Mouse (Mus musculus): ENCODE data around the gene Meis1.

The Meis1 gene

GRCm38 (mm10) chr11:19014441-19015161 is 4.2 kb downstream of the Meis1 start:
- no peak for DNase-seq

GRCm38 (mm10) chr11:19014113-19014440 is 4.7 kb downstream of the Meis1 start:
- no peak for DNase-seq

DNA sequence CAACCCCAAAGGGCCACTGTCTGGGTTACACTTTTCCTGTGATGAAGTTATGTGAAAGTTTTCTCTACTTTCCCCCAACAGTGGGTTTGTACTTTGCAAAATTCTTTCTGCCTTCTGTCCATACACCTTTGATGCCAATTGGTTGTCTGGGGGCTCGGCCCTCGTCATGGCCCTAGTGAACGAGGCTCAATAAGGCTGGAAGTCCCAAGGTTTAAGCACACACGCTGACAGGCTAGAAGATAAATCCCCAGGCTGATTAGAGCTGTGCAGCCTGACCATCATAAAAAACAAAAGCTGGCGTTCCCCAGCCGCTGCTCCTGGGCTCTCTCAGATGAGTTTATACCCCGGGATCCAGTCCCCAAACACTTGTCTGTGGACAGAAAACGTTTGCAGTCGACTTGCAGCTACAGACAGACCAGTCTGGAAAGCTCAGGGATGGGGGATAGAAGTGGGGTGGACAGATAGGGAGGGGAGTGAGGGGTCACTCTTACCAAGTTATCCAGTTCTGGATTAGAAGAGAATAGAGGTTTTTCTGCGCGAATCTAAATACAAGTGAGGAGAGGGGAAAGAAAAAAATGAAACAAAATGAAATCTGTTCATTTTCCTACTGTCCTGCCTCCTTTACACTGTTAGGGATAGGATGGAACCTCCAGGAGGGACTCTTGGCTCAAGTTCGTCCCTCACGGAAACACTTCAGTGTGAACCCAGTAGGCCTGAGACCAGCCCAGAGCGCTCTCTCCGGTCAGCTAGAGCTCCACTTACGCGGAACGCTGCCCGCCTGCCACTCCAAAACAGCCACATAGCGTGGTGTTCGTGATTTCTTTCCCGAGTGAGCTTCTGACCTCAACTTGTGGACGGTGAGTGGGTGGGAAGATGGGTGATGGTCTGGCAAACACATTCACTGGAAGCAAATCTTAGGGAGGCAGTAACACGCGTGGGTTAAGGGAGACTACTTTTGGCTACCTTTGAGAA is 5.4 kb downstream of the Meis1 start:
- no peak for DNase-seq

DNA sequence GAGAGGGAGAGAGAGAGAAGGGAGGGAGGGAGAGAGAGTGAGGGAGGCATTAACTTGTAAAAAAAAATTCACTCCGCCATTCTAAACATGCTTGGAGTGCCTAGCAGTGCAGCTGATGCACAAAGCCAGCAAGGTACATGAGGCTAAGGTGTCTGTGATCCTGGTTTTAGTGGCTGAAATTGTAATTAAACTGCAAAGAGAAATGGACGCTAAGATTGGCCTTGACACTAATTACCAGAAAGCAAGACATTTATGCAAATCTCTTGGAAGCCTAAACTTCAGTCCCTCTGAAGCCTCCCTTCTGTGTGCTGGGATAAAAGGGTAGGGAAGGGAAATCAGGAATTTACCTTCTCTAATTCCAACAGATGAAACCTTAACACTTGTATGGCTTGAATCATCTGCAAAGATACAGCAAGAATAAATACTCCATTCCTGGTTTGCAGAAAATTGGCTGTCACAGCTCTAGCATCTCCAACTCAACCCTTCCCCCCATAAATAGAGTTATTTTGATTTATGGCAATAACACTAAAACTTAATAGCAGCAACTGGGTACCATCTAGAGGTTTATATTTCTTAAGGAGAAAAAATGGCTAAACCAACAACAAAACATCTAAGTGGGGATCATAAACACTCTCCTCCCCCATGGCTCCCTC is 6.2 kb downstream of the Meis1 start:
- DNase-seq, result no peak

DNA sequence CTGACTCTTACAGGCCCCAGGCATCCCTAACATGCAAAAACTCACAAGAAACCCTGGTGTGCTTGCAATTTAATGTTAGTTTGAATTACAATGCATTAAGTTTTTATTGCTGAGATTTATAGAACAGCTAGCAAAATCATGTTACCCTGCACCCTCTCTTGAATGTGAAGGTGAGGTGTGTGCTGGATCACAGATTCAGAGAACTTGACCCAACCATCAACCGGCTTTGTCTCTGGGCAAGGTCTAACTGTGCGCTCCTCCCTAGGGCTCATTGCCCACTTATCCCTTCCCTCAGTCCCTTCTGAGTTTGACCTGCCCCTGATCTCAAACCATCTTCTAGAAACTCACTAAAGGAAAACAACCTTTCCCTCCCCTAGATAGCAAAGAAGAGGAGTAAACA is 6.8 kb downstream of the Meis1 start:
- no peak for DNase-seq

DNA sequence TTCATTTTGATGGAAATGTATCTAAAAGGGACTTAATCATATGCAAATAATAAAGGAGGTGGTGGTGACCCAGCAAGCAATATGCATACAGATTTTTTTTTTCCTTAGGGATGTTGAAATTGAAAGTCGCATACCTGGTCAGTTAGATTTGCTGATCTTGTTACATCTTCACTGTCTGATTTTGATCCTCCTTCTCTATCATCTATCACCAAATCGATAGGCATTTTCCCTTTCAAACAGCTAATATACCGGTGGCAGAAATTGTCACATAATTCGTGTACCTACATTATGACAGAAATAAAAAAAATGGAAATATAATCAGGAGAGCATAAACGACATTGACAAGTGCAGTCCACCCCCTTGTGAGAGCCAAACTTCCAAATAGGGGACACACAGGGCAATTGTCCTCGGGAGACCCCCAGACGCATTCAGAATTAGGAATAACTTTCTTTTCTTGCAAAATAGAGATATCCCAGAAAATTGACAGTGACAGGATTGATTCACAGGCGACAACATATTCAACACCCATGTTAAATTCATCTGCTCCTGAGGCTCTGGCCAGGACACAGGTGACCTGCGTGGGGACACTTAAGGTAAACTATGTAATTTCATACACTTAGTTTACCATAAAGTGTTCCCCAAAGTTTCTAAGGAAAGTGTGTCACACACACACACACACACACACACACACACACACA is 7.5 kb downstream of the Meis1 start:
- DNase-seq, result no peak

DNA sequence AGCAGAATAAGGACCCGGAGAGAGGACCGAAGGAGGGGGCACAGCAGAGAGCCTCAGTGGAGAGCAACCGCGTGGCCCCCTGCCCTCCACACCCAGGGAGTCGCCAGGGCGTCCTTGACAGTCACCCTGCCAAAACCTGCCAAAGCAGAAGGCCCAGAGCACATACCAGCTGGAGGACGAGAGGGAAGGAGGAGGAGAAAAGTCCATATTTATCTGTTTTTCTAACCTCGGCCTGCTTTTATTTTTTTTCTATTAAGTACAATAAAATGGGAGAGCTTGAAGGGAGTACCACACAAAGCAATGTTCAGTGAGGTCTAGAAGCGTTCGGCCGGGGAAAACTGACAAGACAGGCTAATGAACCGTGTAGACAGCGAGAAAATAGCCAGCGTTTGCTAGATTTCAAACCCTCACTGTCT is 8.4 kb downstream of the Meis1 start:
- no peak for DNase-seq

DNA sequence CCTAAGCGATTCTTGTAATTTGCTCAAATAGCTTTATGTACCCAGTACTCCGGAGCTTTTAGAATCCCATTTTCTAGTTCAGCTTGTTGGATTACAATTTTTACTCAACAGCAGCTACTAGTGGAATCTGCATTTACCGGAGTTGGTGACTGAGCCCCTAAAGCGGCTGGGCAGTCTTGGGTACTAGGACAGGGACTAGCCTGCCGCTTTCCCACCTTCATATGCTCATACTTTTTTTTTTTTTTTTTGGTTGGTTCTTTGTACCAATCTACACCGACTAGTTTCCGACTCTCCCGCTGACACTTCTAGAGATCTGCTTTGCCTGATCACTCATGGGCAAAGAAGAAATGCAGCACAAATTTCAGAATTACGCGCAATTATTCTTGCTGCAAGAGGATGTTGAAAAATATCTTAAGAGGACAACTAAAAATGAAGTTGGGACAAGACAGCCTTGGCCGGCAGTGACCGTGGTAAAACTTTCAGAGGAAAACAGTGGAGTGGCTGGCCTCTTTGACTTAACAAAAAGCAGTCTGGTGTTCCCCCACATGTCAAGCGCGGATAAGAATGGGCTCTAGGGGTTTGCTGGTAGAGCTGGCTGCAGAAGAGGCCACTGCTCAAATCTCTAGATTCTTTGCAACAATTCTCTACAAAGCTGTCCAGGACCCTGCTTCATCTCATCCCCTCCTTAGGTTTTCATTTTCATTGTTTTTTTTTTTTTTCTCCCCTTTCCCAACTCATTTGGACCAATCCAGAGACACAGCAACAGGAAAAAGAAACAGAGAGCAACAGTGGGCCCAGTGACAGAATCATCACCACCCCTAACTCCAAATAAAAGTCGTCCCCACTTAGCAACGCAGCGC is 9.0 kb downstream of the Meis1 start:
- no peak for DNase-seq

DNA sequence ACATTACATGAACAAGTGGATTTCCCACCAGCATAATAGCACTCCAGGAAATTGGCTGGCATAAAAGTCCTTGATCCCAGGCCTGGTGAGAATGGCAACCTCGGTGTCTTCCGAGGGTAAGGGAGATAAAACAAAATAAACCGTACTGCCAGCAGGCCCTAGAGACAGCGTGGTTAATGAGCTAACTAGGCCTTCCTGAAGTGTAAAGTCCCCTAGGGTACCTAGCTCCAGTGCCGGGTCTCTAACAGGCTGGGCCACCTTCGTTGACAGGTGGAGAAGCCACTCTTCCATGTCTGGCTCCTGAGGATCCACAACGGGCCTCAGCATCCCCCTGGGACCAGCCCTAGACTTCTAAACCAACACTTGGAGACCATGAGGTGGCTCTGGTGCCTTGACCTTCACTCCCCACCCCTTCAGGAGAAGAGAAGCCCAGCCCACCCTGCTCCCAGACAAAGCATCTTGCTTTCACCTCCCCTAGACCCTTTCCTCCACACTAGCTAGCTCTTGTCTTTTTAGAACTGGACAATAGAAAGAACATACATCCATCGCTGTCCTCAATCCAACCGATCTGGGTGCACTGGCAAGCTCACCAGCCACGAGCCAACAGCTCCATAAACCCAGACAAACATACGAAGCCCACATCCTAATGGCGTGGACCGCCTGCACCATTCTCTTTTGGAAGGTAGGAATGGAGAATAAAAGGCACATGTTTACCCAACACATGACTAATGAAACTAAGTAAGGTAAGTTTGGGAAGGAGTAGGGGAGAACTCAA is 10.0 kb downstream of the Meis1 start:
- DNase-seq, result no peak

- no peak for DNase-seq
These were observed 11.0 kb downstream of the Meis1 start for GRCm38 (mm10) chr11:19007541-19008424.

DNA sequence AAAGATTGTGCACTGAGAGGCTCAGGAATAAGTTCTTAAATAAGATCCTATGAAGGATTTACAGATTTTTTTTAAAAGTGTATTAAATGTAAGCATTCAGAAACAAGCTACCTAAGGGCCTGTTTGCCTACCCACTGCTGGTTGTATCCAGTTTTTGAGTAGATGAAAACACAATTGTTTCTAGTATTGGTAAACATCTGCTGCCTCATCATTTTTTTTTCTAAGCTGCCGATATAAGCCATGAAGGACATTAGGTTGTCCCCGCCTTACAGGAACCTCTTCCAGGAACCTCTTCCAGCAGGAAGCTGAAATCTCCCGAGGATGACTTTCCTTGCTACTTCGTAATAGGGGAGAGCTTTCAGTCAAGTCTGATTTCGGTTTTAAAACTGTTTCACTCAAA is 11.7 kb downstream of the Meis1 start:
- no peak for DNase-seq

DNA sequence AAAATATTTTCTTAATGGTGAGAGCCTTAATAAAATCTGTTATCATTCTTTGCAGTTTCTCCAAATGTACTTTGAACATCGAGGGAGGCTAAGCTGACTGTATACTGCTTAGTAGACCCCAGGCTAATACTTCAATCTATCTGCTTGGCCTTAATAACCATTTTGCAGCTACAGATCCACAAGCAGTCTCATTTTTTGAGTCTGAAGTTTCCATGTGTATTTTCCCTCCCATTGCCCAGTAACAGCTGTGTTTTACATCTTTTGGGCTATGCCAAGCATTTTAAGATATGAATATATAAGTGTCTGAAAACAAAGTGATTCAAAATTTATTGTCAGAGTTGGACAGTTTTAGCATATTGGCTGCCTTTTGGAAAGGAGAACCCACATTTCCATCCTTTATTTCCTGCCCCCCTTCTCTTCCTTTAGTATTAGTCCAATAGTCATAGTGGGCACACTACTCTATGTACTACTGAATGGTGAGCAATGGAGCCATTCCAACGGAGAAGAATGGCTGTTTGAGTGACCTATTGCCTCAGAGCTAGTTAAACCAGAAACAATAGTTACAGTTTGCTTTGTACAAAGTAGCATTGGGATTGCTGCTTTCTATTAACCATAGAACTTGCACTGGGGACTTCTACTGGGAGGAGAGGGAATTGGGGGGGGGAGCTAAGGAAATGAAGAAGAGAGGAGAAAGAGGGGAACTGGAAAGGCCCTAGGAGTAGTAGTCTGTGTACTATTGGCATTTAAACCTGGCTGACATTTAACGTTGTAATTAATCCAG is 12.7 kb downstream of the Meis1 start:
- DNase-seq, result no peak

DNA sequence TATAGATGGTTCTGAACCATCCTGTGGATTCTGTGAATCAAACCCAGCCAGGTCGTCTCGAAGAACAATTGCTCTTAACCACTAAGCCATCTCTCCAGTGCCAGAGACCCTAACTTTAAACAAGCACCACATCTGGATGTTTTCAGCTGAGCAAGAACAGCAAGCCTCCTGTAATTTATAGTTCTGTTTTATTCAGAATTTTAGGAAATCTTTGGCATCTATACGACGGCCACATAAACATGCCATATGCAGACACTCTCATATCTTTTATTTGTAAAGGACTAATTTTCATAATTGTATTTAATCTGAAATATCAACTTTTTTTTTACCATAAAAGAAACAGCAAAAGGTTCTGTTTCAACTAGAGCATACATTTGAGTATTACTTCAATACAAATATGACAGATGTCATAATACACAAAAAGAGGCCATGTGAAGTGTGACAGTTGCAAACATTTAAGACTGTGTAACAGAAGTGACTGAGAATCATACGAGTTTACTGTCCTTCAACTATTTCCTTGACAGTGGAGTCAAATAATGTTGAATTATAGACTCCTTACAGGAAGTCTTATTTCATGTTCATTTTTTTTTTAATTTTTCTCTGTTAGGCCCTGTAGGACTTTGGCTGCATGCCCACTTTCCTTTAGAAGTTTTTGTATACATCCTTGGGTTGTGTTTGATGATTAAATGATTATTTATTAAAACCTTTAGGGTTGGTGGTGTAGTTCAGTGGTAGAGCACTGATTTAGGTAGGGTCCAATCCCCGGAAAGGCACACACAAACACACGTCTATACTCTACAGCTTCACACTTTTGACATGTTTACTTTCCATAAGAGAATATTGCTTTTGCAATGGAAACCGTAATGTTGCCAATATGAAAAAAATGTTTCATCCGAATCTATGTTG is 13.5 kb downstream of the Meis1 start:
- no peak for DNase-seq

- no peak for DNase-seq
These were observed 15.7 kb downstream of the Meis1 start for GRCm38 (mm10) chr11:19003066-19003465.

DNA sequence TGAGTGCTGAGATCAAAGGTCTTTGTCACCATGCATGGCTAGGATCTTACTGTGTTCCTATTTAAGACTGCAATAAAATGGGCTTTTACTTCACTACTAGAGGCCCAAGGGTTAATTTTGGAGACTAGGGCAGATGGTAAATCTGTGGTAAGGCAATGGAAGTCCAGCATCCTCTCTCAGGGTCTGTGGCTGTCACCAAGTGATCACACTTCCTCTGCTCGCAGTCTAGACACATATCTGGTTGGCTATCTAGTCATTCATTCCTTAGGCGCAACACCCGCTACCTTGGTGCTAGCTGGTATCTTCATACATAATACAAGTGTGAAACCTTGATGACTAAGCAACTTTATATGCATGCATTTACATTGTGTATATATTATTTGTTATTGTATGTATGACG is 22.0 kb downstream of the Meis1 start:
- no peak for DNase-seq

DNA sequence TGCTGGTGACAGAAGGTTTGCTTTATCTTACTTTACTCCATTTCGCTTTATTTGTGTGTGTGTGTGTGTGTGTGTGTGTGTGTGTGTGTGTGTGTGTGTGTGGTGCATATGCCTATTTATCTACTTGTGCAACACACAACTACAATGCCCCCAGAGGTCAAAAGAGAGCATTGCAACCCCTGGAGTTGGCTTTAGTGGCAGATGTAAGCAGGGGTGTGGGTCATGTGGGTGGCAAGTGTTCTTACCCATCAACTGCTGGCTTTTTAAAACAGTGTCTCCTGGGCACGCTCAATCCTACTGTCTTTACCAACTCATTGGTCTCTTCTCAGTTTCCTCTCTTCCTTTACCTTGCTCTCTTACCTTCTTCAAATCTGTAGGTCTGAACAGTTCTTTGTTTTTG is 22.5 kb downstream of the Meis1 start:
- no peak for DNase-seq

DNA sequence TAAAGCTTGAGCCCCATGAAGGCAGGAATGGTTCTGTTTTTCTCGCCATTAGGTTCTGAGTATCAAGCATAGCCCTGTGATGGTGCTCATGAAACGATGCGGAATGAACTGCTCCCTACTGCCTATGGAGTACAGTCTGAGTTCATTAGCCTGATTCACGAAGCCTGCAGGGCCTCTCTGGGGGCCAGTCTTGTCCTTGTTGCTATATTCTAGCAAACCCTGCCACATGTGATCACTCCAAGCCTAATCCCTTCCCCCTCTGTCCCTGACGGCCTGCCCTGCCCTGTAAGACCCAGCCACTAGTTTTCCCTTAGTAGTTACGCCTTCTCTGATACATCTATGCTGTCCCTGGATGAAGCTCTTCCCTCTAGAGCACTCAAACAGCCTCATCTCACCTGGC is 26.0 kb downstream of the Meis1 start:
- DNase-seq, result no peak

- DNase-seq, result no peak
These were observed 28.5 kb downstream of the Meis1 start for GRCm38 (mm10) chr11:18990244-18990677.

All from kidney, adult 11 months (tissue).